Mouse (Mus musculus) heart, adult 2 months (tissue): ENCODE data around the gene Hist1h1b. TPM values are rescaled to one million over a fixed set of nuclear protein-coding genes. Genes with fewer than 3 reads are reported as not detected.

ENCODE experiments used
- DNase-seq, 2 experiments: peaks; one replicate each; pipeline ENCODE4 v3.0.0; 2021
- H3K27ac ChIP-seq: fragments of 200-600 bp; 2 replicates; pipeline ENCODE4 v1.8.1; 2022
- H3K27me3 ChIP-seq: fragments of 200-500 bp; 2 replicates; pipeline ENCODE4 v1.6.1; 2012; ENCODE audit warnings: mild to moderate bottlenecking, low read length, inconsistent platforms, mixed read lengths; ENCODE audit not compliant: control insufficient read depth, insufficient read depth
- H3K36me3 ChIP-seq: fragments of 200-500 bp; 2 replicates; pipeline ENCODE4 v1.6.1; 2012; ENCODE audit warnings: low read length, inconsistent platforms; ENCODE audit not compliant: control insufficient read depth, insufficient read depth
- H3K4me1 ChIP-seq: fragments of 200-500 bp; 2 replicates; pipeline ENCODE4 v1.6.1; 2011; ENCODE audit warnings: low read length; ENCODE audit not compliant: control insufficient read depth, insufficient read depth
- H3K4me3 ChIP-seq: fragments of 200-600 bp; 2 replicates; pipeline ENCODE4 v1.8.1; 2022
- H3K79me2 ChIP-seq: fragments of 200-500 bp; replicated peaks from 2 replicates; pipeline ENCODE4 v1.6.1; 2012; ENCODE audit warnings: mild to moderate bottlenecking, inconsistent platforms, low read length, moderate library complexity, mixed read lengths; ENCODE audit not compliant: control insufficient read depth, insufficient read depth
- H3K9ac ChIP-seq: fragments of 200-500 bp; 2 replicates; pipeline ENCODE4 v1.6.1; 2012; ENCODE audit warnings: low read depth, mild to moderate bottlenecking, control low read depth, inconsistent platforms, low read length, mixed read lengths
- CTCF ChIP-seq: fragments of 200-600 bp; IDR thresholded peaks from 2 replicates; pipeline ENCODE4 v1.8.1; 2022; ENCODE audit warnings: antibody characterized with exemption, mild to moderate bottlenecking, moderate library complexity
- EP300 ChIP-seq: fragments of 200-500 bp; IDR thresholded peaks from 2 replicates; pipeline ENCODE4 v1.6.1; 2011; ENCODE audit warnings: low read depth, low read length, control low read depth; ENCODE audit not compliant: insufficient read depth
- POLR2A ChIP-seq: fragments of 200-500 bp; IDR thresholded peaks from 2 replicates; pipeline ENCODE4 v1.6.1; 2011; ENCODE audit warnings: mild to moderate bottlenecking, low read depth, low read length, control low read depth; ENCODE audit not compliant: insufficient read depth
- WGBS: fragments of 180-500 bp; shearing (Covaris S2); methylation state at CpG from one replicate; pipeline ENCODE4 v1.1.7; 2018; 5-methylcytosine and 5-hydroxymethylcytosine counted together
- intact Hi-C: fragments of 180-260 bp; cut with DNase I; formaldehyde crosslinking; loops from one replicate; pipeline ENCODE4 v1.15.1; 2025
- microRNA-seq, 2 experiments: library from miRNA; unstranded; fragments of <30 nt; microRNA quantifications; one replicate each; pipeline ENCODE4 v1.2.0; 2021
- polyA plus RNA-seq: library from polyadenylated mRNA; depleted of rRNA; stranded (reverse); fragments of >200 nt; gene quantifications from 2 replicates; pipeline ENCODE4 v1.2.3, GENCODE M21; 2012; rRNA removed
- total RNA-seq, 2 experiments: library from RNA; stranded (reverse); gene quantifications; 2 replicates each; pipeline ENCODE4 v1.2.3; 2021

Gene Hist1h1b
- total and polyA plus RNA-seq, 3 experiments: 2.3 to 2.5 TPM; not detected in 1

- intact Hi-C loops: loop anchor here (1.0 to 2.0 kb wide), 3 partner anchors 17 to 23 kb away; partner anchors contain the start of gene Hist1h4k
- H3K27ac ChIP-seq: peak overlapping the region; percentile 67
- WGBS: under 1% methylated on average over 21 of the region's 21 CpGs
- H3K4me3 ChIP-seq: peak overlapping the region; percentile 40
- peaks cover 2% of the 10 kb centered on the region for H3K4me1 ChIP-seq
- TF ChIP-seq POLR2A (no peak), EP300 (0 out of 2 replicates have a peak, but pooled peaks have one; percentile 70), CTCF (peak; percentile 91)
- H3K27me3 ChIP-seq: no peaks in the 10 kb centered on the region
- H3K36me3 ChIP-seq: no peaks in the 10 kb centered on the region
- H3K79me2 ChIP-seq: no peaks in the 10 kb centered on the region
- peak overlapping the region; percentile 37; the same call in 1 of the 2 replicates for H3K9ac ChIP-seq
- DNase-seq: peak; percentile 62 to 70
Observed at GRCm38 (mm10) chr13:21734010-21734905, 46.2 kb downstream of the Hist1h1b start.

- no peaks in the 10 kb centered on the region for H3K27me3 ChIP-seq
- no peak overlapping the region for H3K9ac ChIP-seq
- no peak for TF ChIP-seq POLR2A
- no peak for TF ChIP-seq EP300
- no peak for TF ChIP-seq CTCF
- H3K4me3 ChIP-seq: no peak overlapping the region
- H3K79me2 ChIP-seq: no peaks in the 10 kb centered on the region
- peaks cover 2% of the 10 kb centered on the region for H3K4me1 ChIP-seq
- no peak overlapping the region for H3K27ac ChIP-seq
- H3K36me3 ChIP-seq: no peaks in the 10 kb centered on the region
- intact Hi-C loops: no loop called here
- 82% methylated on average over 5 of the region's 5 CpGs for WGBS
- DNase-seq: no peak
Observed at GRCm38 (mm10) chr13:21733466-21733865, 47.0 kb downstream of the Hist1h1b start.

Small RNA genes within 50 kb of the gene (microRNA-seq; reads per million reads assigned to microRNA genes)
- 0 reads per million in 2 experiments for gene Gm19658
- 0 reads per million in 2 experiments for gene Gm44346
- gene Gm44454: 0 reads per million in 2 experiments

Other genes starting within 250 kb of the Hist1h1b start
- 10 to 100 TPM in 1 of 2 experiments, 1 to 10 TPM in 1; 9.1 to 12.3 TPM for gene Zkscan8, start 249.5 kb downstream of the Hist1h1b start, total RNA-seq
- 2.8 and 6.3 TPM in 2 replicates for gene Zkscan8, start 249.5 kb downstream of the Hist1h1b start, polyA plus RNA-seq
- gene Olfr1366, start 237.8 kb downstream of the Hist1h1b start, total RNA-seq: not detected
- gene Olfr1366, start 237.8 kb downstream of the Hist1h1b start, polyA plus RNA-seq: not detected in 2 replicates
- gene Olfr1535, start 220.7 kb downstream of the Hist1h1b start, total RNA-seq: not detected
- not detected in 2 replicates for gene Olfr1535, start 220.7 kb downstream of the Hist1h1b start, polyA plus RNA-seq
- not detected for gene Olfr1364, start 198.9 kb downstream of the Hist1h1b start, total RNA-seq
- gene Olfr1364, start 198.9 kb downstream of the Hist1h1b start, polyA plus RNA-seq: not detected in 2 replicates
- not detected for gene Olfr1362, start 166.6 kb downstream of the Hist1h1b start, total RNA-seq
- gene Olfr1362, start 166.6 kb downstream of the Hist1h1b start, polyA plus RNA-seq: not detected in 2 replicates
- not detected for gene Olfr11, start 138.1 kb downstream of the Hist1h1b start, total RNA-seq
- not detected in 2 replicates for gene Olfr11, start 138.1 kb downstream of the Hist1h1b start, polyA plus RNA-seq
- not detected for gene Olfr1361, start 117.2 kb downstream of the Hist1h1b start, total RNA-seq
- not detected in 2 replicates for gene Olfr1361, start 117.2 kb downstream of the Hist1h1b start, polyA plus RNA-seq
- gene Olfr1360, start 103.2 kb downstream of the Hist1h1b start, total RNA-seq: not detected
- not detected in 2 replicates for gene Olfr1360, start 103.2 kb downstream of the Hist1h1b start, polyA plus RNA-seq
- not detected for gene Olfr1359, start 82.5 kb downstream of the Hist1h1b start, total RNA-seq
- gene Olfr1359, start 82.5 kb downstream of the Hist1h1b start, polyA plus RNA-seq: not detected in 2 replicates
- gene Hist1h2bl, start 64.5 kb downstream of the Hist1h1b start, total RNA-seq: 10 to 100 TPM; 10.5 to 12.9 TPM
- not detected in 2 replicates for gene Hist1h2bl, start 64.5 kb downstream of the Hist1h1b start, polyA plus RNA-seq
- gene Hist1h2ai, start 64.2 kb downstream of the Hist1h1b start, total RNA-seq: 1 to 10 TPM; 3.5 to 9.1 TPM
- gene Hist1h2ai, start 64.2 kb downstream of the Hist1h1b start, polyA plus RNA-seq: 1.6 TPM in 1 of 2 replicates, not detected in the other
- 1 to 10 TPM; 5.5 to 9.1 TPM for gene Hist1h3h, start 63.0 kb downstream of the Hist1h1b start, total RNA-seq
- gene Hist1h3h, start 63.0 kb downstream of the Hist1h1b start, polyA plus RNA-seq: not detected in 2 replicates
- gene Hist1h2bm, start 58.6 kb downstream of the Hist1h1b start, total RNA-seq: 1 to 10 TPM in 1 of 2 experiments, under 1 TPM in 1; 0.78 to 2.8 TPM
- 0.27 TPM in 1 of 2 replicates, not detected in the other for gene Hist1h2bm, start 58.6 kb downstream of the Hist1h1b start, polyA plus RNA-seq
- gene Hist1h4j, start 45.6 kb downstream of the Hist1h1b start, total RNA-seq: 1 to 10 TPM; 1.8 to 3.2 TPM
- 0.73 TPM in 1 of 2 replicates, not detected in the other for gene Hist1h4j, start 45.6 kb downstream of the Hist1h1b start, polyA plus RNA-seq
- 10 to 100 TPM; 24.6 to 31.5 TPM for gene Hist1h4k, start 30.1 kb downstream of the Hist1h1b start, total RNA-seq
- gene Hist1h4k, start 30.1 kb downstream of the Hist1h1b start, polyA plus RNA-seq: 4.9 TPM in 1 of 2 replicates, not detected in the other
- 1 to 10 TPM; 1.3 to 4.2 TPM for gene Hist1h2ak, start 26.8 kb downstream of the Hist1h1b start, total RNA-seq
- 0.62 TPM in 1 of 2 replicates, not detected in the other for gene Hist1h2ak, start 26.8 kb downstream of the Hist1h1b start, polyA plus RNA-seq
- gene Hist1h2bn, start 26.5 kb downstream of the Hist1h1b start, total RNA-seq: 1 to 10 TPM; 2.6 to 6.9 TPM
- 1.6 and 1.9 TPM in 2 replicates for gene Hist1h2bn, start 26.5 kb downstream of the Hist1h1b start, polyA plus RNA-seq
- gene Hist1h3i, start 2.7 kb upstream of the Hist1h1b start, total RNA-seq: 10 to 100 TPM in 1 of 2 experiments, 1 to 10 TPM in 1; 9.1 to 13.1 TPM
- 1.1 and 1.7 TPM in 2 replicates for gene Hist1h3i, start 2.7 kb upstream of the Hist1h1b start, polyA plus RNA-seq
- not detected for gene Hist1h2an, start 6.6 kb upstream of the Hist1h1b start, total RNA-seq
- gene Hist1h2an, start 6.6 kb upstream of the Hist1h1b start, polyA plus RNA-seq: not detected in 2 replicates
- gene Hist1h2bp, start 6.8 kb upstream of the Hist1h1b start, total RNA-seq: 1 to 10 TPM; 1.9 to 2.3 TPM
- gene Hist1h2bp, start 6.8 kb upstream of the Hist1h1b start, polyA plus RNA-seq: not detected in 2 replicates
- 10 to 100 TPM; 24.4 to 26.4 TPM for gene Hist1h2bq, start 29.6 kb upstream of the Hist1h1b start, total RNA-seq
- 3.5 and 12.7 TPM in 2 replicates for gene Hist1h2bq, start 29.6 kb upstream of the Hist1h1b start, polyA plus RNA-seq
- gene Hist1h2ao, start 29.8 kb upstream of the Hist1h1b start, total RNA-seq: 1 to 10 TPM in 1 of 2 experiments, not detected in 1; 7.1 TPM
- not detected in 2 replicates for gene Hist1h2ao, start 29.8 kb upstream of the Hist1h1b start, polyA plus RNA-seq
- gene Hist1h4m, start 31.1 kb upstream of the Hist1h1b start, total RNA-seq: 10 to 100 TPM; 42.6 to 56.8 TPM
- 1.6 TPM in 1 of 2 replicates, not detected in the other for gene Hist1h4m, start 31.1 kb upstream of the Hist1h1b start, polyA plus RNA-seq
- 1 to 10 TPM; 3.7 to 4.9 TPM for gene Hist1h4n, start 51.6 kb upstream of the Hist1h1b start, total RNA-seq
- gene Hist1h4n, start 51.6 kb upstream of the Hist1h1b start, polyA plus RNA-seq: 1.7 and 4.4 TPM in 2 replicates
- gene Hist1h2ap, start 52.9 kb upstream of the Hist1h1b start, total RNA-seq: 1 to 10 TPM; 2.8 to 9.6 TPM
- 1.1 and 3.4 TPM in 2 replicates for gene Hist1h2ap, start 52.9 kb upstream of the Hist1h1b start, polyA plus RNA-seq
- 10 to 100 TPM; 24.3 to 26.7 TPM for gene Hist1h2br, start 53.1 kb upstream of the Hist1h1b start, total RNA-seq
- gene Hist1h2br, start 53.1 kb upstream of the Hist1h1b start, polyA plus RNA-seq: 3.5 and 12.7 TPM in 2 replicates
- gene Zfp184, start 164.5 kb upstream of the Hist1h1b start, total RNA-seq: under 1 TPM; 0.70 to 0.73 TPM
- 0.35 and 0.43 TPM in 2 replicates for gene Zfp184, start 164.5 kb upstream of the Hist1h1b start, polyA plus RNA-seq
- gene Pom121l2, start 200.6 kb upstream of the Hist1h1b start, total RNA-seq: not detected
- 0.06 TPM in 2 replicates for gene Pom121l2, start 200.6 kb upstream of the Hist1h1b start, polyA plus RNA-seq
- not detected for gene Prss16, start 229.1 kb upstream of the Hist1h1b start, total RNA-seq
- gene Prss16, start 229.1 kb upstream of the Hist1h1b start, polyA plus RNA-seq: 0.23 TPM in 1 of 2 replicates, not detected in the other